Mouse (Mus musculus) urinary bladder, postnatal 14 days (tissue): Measurements from ENCODE around the gene Galnt18.

ENCODE experiments used
- DNase-seq: peaks from one replicate; pipeline ENCODE4 v3.0.0; 2021; ENCODE audit warnings: low spot score

Galnt18 gene

DNA sequence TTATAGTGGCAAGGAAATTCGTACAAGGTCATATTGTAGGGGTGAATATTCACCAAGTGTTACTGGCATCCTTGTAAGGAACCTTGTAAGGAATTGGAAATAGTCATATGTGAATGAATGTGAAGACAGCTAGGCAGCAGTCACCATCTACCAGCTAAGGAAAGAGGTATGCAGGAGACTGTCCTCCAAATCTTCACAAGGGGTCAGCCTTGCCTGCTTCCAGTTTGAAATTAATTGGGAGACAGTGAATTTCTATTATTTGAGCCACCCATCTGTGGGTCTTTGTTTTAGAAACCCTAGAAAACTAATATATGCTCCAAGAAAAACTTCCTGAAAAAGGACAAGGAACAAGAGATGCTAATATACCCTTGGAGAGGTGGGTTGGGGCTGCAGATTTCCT lies 313.1 kb downstream of the Galnt18 start:
- DNase-seq, result no peak

DNA sequence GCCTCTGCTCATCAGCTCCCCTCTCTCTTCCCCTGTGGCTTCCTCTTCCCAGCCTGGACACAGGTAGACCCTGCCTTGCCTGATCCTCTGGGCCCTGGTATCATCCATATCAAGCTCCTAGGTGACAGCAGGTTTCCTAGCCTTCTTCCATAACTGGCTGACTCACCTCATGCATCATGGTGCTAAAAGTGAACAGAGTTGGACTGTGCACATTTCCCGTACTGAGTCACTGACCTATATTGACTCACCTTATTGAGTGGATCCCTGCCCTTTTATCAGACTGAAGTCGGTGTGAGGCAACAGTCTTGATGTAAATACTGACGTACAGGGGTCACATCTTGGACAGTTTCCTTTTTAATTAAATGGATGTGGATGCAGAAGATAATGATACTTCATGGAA lies 313.7 kb downstream of the Galnt18 start:
- no peak for DNase-seq

DNA sequence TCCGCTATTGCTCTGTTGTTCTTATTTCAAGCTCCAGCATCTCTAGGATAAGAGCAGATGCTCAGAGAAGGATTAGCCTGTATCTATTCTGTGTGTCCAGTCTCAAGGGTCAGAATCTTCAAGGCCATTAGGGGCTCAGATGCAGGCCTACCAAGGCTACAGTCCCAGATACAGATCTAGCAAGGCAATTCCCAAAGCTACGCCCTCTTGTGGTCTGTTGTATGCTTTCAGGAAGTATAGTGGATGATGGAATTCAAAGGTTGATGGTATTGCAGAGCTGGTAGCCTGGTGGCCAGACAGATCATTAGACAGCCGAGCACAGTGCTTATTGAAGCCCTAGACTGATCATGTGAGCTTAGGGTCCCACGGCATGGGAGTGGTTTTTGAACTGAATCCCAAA lies 320.1 kb downstream of the Galnt18 start:
- no peak for DNase-seq

DNA sequence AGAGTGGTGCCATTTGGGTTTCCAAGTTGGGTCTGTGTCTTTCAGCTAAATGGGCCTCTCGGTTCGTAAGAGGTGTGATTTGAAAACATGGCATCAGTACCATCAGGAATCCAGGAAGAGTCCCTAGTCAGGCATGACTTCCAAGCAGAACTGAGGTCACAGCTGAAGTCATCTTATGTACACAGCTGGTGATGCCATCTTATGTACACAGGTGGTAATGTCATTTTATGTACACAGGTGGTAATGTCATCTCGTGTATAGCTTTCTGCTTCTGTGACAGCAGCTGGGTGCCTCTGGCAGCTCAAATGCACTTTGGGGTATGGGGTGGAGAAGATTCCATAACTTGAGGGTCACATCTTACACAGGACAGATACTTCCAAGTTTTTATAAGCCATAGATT lies 323.8 kb downstream of the Galnt18 start:
- DNase-seq, result no peak

DNA sequence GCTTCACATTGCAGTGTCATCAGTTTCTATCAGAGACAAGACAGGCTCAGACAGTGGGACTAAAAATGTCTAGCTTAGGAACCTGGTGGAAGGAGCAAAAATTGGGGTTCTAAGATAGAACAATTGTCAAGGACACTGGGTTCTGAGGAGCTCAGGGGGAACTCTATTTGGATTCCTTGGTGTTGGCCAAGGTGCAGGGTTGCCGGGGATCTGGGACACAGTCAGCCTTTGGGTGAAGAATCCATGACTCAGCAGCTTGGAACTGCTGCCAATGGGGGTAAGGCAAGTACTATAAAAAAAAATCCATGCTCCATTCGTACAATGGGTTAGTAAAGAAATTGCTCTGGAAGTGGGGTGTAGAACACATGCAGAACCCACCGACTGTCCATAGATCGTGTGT lies 324.2 kb downstream of the Galnt18 start:
- no peak for DNase-seq

DNA sequence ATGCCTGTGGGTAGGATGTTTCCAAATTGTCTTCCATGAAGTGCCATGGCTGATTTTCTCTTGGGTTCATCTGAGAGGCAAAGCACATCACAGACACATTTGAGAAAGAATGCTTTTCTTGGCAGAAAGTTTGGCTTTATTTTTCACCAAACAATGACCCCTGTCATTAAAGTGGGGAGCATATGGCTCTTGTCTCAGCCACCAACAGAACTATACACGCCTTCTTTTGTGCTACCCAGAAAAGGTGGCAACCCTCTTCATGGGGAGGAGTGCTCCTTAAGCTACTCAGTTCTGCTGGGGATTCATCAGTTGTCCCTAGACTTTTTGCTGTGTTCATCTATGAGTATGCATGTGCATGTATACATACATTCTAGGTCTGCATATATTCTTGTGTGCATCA lies 327.8 kb downstream of the Galnt18 start:
- DNase-seq, result no peak

DNA sequence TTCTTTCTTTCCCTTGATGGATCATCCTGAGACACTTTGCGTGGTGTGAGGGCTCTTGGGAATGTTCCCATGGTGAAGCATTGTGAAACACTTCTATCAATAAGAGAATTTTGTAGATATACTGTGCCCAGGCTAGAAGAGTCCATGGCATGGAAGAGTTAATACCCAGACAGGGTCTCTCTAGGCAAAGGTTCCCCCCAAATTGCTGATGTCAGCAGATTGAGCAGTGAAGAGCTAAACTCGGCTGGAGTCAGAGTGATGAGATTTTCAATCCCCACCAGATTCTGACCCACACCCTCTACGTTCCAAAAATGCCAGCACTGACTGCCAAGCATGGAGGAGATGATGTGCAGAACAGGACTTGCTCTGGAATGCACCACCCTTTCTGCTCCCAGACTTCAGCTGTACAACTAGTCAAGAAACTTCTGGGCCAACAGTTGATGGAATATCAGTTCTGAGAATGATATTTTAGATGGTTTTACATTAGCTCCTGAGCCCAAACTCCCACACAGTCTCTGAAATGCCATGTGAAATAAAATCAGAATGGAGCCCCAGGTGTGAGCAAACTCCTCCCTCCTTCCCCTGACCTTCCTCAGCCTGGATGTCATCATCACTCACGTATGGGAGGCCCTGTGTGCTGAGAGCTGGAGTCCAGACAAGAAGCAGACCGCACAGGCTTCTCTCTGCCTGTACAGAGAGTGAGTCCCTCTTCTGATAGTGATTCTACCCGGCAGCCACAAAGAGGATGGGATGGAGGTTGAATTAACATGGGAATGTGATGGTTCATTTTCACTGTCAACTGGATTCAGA lies 329.3 kb downstream of the Galnt18 start:
- peak; percentile 7 for DNase-seq

DNA sequence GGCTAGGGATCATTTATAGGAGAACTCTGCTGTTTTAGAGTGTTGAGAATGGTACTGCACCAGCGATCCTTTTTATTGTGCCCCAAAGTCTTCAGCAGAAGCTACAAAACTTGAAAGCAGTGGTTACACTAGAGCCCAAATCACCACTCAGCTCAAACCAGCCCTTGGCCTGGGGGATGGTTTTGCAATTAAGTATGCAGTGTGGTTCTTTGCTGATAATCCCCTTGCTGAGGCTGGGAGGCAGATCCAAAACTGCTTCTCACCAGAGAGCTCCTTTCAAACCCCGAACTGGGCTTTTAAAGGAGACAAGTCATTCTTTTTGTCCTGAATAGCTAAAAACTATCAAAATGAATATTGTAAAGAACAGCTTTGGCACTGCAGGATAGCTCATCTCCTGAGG lies 346.6 kb downstream of the Galnt18 start:
- DNase-seq, result no peak

DNA sequence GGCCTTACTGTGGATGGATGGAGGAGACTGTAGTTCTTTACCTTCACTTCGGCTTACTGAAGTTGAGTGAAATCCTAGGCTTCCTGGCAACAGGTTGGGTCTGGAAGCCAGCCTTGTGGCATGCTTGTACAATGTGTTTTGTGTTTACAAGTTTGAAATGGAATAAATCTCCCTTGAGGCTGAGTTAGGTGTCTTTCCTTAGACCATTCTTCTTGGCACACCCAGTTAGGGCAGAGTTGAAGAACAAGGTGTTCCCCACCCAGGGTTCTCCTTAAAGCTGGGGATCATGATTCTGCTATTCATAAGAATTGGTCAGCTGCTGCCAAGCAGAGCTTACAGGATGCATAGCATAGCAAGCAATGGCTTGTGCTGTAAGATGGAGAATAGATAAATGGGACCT lies 352.4 kb downstream of the Galnt18 start:
- DNase-seq, result no peak
